Mouse (Mus musculus) kidney, embryonic 15.5 days (tissue): ENCODE results near the gene Prkca. TPM values are rescaled to one million over a fixed set of nuclear protein-coding genes. Genes with fewer than 3 reads are reported as not detected.

Source experiments
- ATAC-seq: fragments of 200-750 bp; cut with Nextera tagmentation; replicated peaks from 2 replicates; pipeline ENCODE4 v1.8.0; 2017; ENCODE audit warnings: moderate TSS enrichment; ENCODE audit not compliant: low FRiP score
- H3K27ac ChIP-seq: fragments of 300-500 bp; sonication (generic); 2 replicates; pipeline ENCODE4 v1.5.1; 2015; ENCODE audit warnings: mild to moderate bottlenecking, inconsistent platforms
- H3K27me3 ChIP-seq: fragments of 300-500 bp; sonication (generic); 2 replicates; pipeline ENCODE4 v1.6.1; 2015; ENCODE audit warnings: inconsistent platforms
- H3K36me3 ChIP-seq: fragments of 300-500 bp; sonication (generic); 2 replicates; pipeline ENCODE4 v1.6.1; 2015; ENCODE audit warnings: inconsistent platforms
- H3K4me1 ChIP-seq: fragments of 300-500 bp; sonication (generic); 2 replicates; pipeline ENCODE4 v1.6.1; 2015; ENCODE audit warnings: inconsistent platforms
- H3K4me2 ChIP-seq: fragments of 300-500 bp; sonication (generic); 2 replicates; pipeline ENCODE4 v1.6.1; 2015; ENCODE audit warnings: moderate library complexity, mild to moderate bottlenecking, inconsistent platforms
- H3K4me3 ChIP-seq: fragments of 300-500 bp; sonication (generic); replicated peaks from 2 replicates; pipeline ENCODE4 v1.5.1; 2015; ENCODE audit warnings: mild to moderate bottlenecking, inconsistent platforms
- H3K9ac ChIP-seq: fragments of 300-500 bp; sonication (generic); 2 replicates; pipeline ENCODE4 v1.6.1; 2015; ENCODE audit warnings: mild to moderate bottlenecking, inconsistent platforms
- H3K9me3 ChIP-seq: fragments of 300-500 bp; sonication (generic); replicated peaks from 2 replicates; pipeline ENCODE4 v1.6.1; 2016; ENCODE audit warnings: inconsistent platforms
- WGBS: fragments of 180-500 bp; shearing (Covaris S2); methylation state at CpG from one replicate; pipeline ENCODE4 v1.1.7; 2015; ENCODE audit warnings: mixed read lengths; 5-methylcytosine and 5-hydroxymethylcytosine counted together
- polyA plus RNA-seq: library from polyadenylated mRNA; unstranded; fragments of >200 nt; fragmentation: Nextera tagmentation; extraction: Ambion mirVana; gene quantifications from 2 replicates; pipeline ENCODE4 v1.2.1, GENCODE M21; 2015

The Prkca gene
- polyA plus RNA-seq, 1 experiment from 2014 or later: 7.4 TPM

DNA sequence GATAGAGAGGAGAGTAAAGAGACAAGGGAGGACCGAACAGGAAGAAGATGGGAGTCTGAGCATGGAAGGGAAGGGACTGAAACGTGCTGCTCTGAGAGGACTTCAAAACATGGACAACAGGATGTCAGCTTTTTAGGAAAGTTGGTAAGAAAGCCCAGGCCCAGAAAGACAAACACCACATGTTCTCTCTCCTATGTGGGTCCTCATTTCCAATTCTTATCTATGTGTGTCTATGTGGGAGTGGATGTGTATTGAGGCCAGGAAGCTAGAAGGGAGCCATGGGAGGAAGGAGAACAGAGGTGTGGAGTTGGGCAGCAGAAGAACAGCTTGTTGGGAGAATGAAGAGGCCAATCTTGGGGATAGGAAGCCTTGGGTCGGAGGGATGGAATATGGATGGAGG is 154.4 kb downstream of the Prkca start:
- H3K4me2 ChIP-seq: no peak overlapping the region
- 0 out of 2 replicates have a peak, but pooled peaks cover 3% of the 10 kb centered on the region for H3K4me1 ChIP-seq
- H3K4me3 ChIP-seq: no peak overlapping the region
- no peaks in the 10 kb centered on the region for H3K27me3 ChIP-seq
- no peaks in the 10 kb centered on the region for H3K9me3 ChIP-seq
- no peak for ATAC-seq
- H3K36me3 ChIP-seq: no peaks in the 10 kb centered on the region
- 79% methylated on average over 3 of the region's 3 CpGs for WGBS
- H3K27ac ChIP-seq: no peak overlapping the region
- H3K9ac ChIP-seq: no peak overlapping the region

DNA sequence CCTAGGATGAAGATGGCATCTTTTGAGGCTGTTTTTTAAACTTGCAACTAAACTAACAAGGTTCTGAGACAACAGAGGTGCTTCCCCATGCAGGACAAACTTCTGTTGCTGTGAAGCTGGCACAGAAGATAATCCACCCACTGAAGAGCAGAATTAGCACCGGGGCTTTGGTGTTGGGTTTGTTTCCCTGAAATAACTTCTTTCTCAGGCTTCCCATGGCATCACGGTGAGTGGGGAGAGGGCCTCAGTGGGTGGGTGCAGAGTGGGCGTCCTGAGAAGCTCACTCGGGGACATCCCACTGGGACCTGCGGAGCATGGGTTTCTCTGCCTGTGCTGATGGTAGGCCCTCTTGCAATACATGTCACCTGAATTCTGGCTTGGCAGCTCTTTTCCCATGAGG is 161.3 kb downstream of the Prkca start:
- no peak overlapping the region for H3K4me3 ChIP-seq
- no peaks in the 10 kb centered on the region for H3K4me1 ChIP-seq
- no peaks in the 10 kb centered on the region for H3K9me3 ChIP-seq
- no peaks in the 10 kb centered on the region for H3K36me3 ChIP-seq
- 88% methylated on average over 5 of the region's 5 CpGs for WGBS
- no peak overlapping the region for H3K4me2 ChIP-seq
- H3K27me3 ChIP-seq: no peaks in the 10 kb centered on the region
- ATAC-seq: no peak
- H3K27ac ChIP-seq: no peak overlapping the region
- no peak overlapping the region for H3K9ac ChIP-seq

- Histone ChIP-seq H3K9ac (no peak overlapping the region), H3K4me2 (no peak overlapping the region), H3K9me3 (no peaks in the 10 kb centered on the region), H3K27me3 (no peaks in the 10 kb centered on the region), H3K4me3 (no peak overlapping the region), H3K36me3 (no peaks in the 10 kb centered on the region), H3K4me1 (no peaks in the 10 kb centered on the region), H3K27ac (no peak overlapping the region)
- WGBS: 86% methylated on average over 10 of the region's 10 CpGs
- ATAC-seq: no peak
Observed at GRCm38 (mm10) chr11:108181012-108181713, 162.6 kb downstream of the Prkca start.

- no peak overlapping the region for H3K9ac ChIP-seq
- 68% methylated on average over 5 of the region's 5 CpGs for WGBS
- no peak overlapping the region for H3K4me3 ChIP-seq
- H3K27me3 ChIP-seq: no peaks in the 10 kb centered on the region
- no peak overlapping the region for H3K4me2 ChIP-seq
- H3K36me3 ChIP-seq: no peaks in the 10 kb centered on the region
- H3K9me3 ChIP-seq: no peaks in the 10 kb centered on the region
- H3K4me1 ChIP-seq: no peaks in the 10 kb centered on the region
- H3K27ac ChIP-seq: no peak overlapping the region
- no peak for ATAC-seq
Observed at GRCm38 (mm10) chr11:108178802-108179201, 164.9 kb downstream of the Prkca start.

DNA sequence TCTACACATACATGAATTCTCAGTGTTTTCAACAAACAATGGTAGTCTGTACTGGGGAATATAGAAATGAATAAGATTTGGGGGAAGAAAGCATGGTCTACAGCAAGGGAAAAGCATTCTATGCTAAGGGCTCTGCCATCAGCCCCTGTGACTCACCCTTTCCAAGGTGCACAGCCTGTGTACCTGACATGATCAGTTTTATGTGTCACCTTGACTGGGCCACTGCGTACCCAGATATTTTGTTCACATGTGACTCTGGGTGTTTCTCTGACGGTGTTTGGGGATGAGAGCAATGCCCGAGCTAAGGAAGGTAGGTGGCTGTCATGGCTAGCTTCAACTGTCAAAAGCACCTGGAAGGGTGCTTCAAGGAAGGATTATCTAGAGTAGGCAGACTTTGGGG is 165.5 kb downstream of the Prkca start:
- no peak overlapping the region for H3K9ac ChIP-seq
- H3K27me3 ChIP-seq: no peaks in the 10 kb centered on the region
- no peak for ATAC-seq
- H3K4me3 ChIP-seq: no peak overlapping the region
- H3K4me2 ChIP-seq: no peak overlapping the region
- no peaks in the 10 kb centered on the region for H3K4me1 ChIP-seq
- H3K27ac ChIP-seq: no peak overlapping the region
- H3K36me3 ChIP-seq: no peaks in the 10 kb centered on the region
- H3K9me3 ChIP-seq: no peaks in the 10 kb centered on the region
- WGBS: 95% methylated on average over 3 of the region's 3 CpGs

DNA sequence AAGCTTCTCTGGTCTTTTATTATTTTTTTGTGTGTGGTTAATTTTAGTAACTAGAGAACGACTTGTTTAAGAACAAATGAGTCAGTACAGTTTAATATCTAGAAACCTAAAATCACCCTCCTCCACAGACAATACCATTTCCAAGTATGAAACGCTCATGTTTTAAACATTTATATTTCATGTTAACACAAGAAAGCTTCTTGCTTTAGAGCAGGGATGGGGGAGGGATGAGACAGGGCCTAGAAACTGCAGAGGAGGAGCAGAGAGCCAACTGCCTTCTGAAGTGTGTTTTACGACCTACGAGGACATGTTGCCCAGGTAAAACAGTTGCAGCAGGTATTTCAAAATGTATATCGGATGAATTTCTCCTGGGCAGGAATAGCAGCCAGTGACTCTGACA is 167.0 kb downstream of the Prkca start:
- H3K36me3 ChIP-seq: no peaks in the 10 kb centered on the region
- no peak overlapping the region for H3K4me3 ChIP-seq
- ATAC-seq: no peak
- no peaks in the 10 kb centered on the region for H3K9me3 ChIP-seq
- H3K4me2 ChIP-seq: no peak overlapping the region
- H3K9ac ChIP-seq: no peak overlapping the region
- WGBS: 79% methylated on average over 5 of the region's 5 CpGs
- H3K4me1 ChIP-seq: no peaks in the 10 kb centered on the region
- H3K27me3 ChIP-seq: no peaks in the 10 kb centered on the region
- H3K27ac ChIP-seq: no peak overlapping the region

DNA sequence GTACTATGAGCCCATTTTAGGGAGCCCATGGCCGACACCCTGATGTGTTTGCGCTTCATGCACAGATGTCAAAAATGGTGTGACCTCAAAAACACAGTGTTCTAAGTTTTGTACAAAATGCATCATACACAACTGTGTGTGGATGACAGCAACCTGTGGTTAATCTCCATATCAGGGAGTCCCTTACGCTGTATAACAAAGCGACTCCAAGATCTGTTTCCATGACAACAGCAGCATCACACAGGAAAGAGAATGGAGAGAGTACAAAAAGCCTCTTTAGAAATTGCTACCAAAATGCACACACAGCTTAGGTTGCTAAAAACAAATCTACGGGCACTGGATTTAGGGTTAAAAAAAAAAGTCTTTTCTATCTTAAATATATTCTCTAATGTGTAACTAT is 171.8 kb downstream of the Prkca start:
- Histone ChIP-seq H3K9me3 (no peaks in the 10 kb centered on the region), H3K9ac (no peak overlapping the region)
- 91% methylated on average over 5 of the region's 5 CpGs for WGBS

DNA sequence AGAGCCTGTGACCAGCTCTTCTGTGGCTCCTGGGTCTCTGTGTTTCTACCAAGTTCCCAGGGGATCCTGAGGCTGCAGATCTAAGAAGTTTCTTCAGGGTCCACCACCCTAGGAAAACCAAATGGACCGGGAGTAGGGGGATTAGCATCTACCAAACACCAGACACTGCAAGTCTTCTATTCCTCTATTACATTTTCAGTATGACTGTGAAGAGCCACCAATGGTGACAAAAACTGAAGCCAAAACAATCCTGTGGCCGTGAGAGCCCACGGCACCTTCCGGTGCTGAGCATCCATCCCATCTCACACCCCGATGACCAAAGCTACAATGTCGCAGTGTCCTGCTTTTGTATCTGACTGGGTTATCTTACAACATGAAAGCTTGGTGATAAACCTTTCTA is 172.5 kb downstream of the Prkca start:
- no peaks in the 10 kb centered on the region for H3K4me1 ChIP-seq

More for the DNA sequence above, 171.8 kb downstream of the Prkca start:
- H3K27ac ChIP-seq: no peak overlapping the region
- H3K27me3 ChIP-seq: no peaks in the 10 kb centered on the region
- ATAC-seq: no peak
- no peak overlapping the region for H3K4me2 ChIP-seq
- no peak overlapping the region for H3K4me3 ChIP-seq
- no peaks in the 10 kb centered on the region for H3K36me3 ChIP-seq
- H3K4me1 ChIP-seq: no peaks in the 10 kb centered on the region

GRCm38 (mm10) chr11:108170107-108170506 is 173.6 kb downstream of the Prkca start:
- ATAC-seq: no peak
- no peak overlapping the region for H3K9ac ChIP-seq
- no peaks in the 10 kb centered on the region for H3K4me1 ChIP-seq
- H3K4me2 ChIP-seq: no peak overlapping the region
- H3K9me3 ChIP-seq: no peaks in the 10 kb centered on the region
- no peak overlapping the region for H3K4me3 ChIP-seq
- no peaks in the 10 kb centered on the region for H3K36me3 ChIP-seq
- no peak overlapping the region for H3K27ac ChIP-seq
- 85% methylated on average over 3 of the region's 3 CpGs for WGBS
- H3K27me3 ChIP-seq: no peaks in the 10 kb centered on the region

More for the DNA sequence above, 172.5 kb downstream of the Prkca start:
- no peak for ATAC-seq
- Histone ChIP-seq H3K27me3 (no peaks in the 10 kb centered on the region), H3K9ac (no peak overlapping the region), H3K9me3 (no peaks in the 10 kb centered on the region), H3K4me3 (no peak overlapping the region), H3K36me3 (no peaks in the 10 kb centered on the region), H3K4me2 (no peak overlapping the region), H3K27ac (no peak overlapping the region)
- WGBS: 90% methylated on average over 6 of the region's 6 CpGs

- no peak for ATAC-seq
- no peak overlapping the region for H3K27ac ChIP-seq
- H3K4me2 ChIP-seq: no peak overlapping the region
- H3K9ac ChIP-seq: no peak overlapping the region
- no peaks in the 10 kb centered on the region for H3K4me1 ChIP-seq
- H3K27me3 ChIP-seq: no peaks in the 10 kb centered on the region
- no peak overlapping the region for H3K4me3 ChIP-seq
- WGBS: 76% methylated on average over 9 of the region's 9 CpGs
- no peaks in the 10 kb centered on the region for H3K36me3 ChIP-seq
- H3K9me3 ChIP-seq: no peaks in the 10 kb centered on the region
Observed at GRCm38 (mm10) chr11:108165725-108166124, 178.0 kb downstream of the Prkca start.

- peaks cover 7% of the 10 kb centered on the region for H3K9me3 ChIP-seq
- no peaks in the 10 kb centered on the region for H3K4me1 ChIP-seq
- H3K27ac ChIP-seq: no peak overlapping the region
- no peak overlapping the region for H3K4me3 ChIP-seq
- H3K9ac ChIP-seq: no peak overlapping the region
- no peak overlapping the region for H3K4me2 ChIP-seq
- H3K36me3 ChIP-seq: no peaks in the 10 kb centered on the region
- WGBS: 91% methylated on average over 1 of the region's 1 CpGs
- no peaks in the 10 kb centered on the region for H3K27me3 ChIP-seq
- ATAC-seq: no peak
Observed at GRCm38 (mm10) chr11:108162639-108163038, 181.1 kb downstream of the Prkca start.

DNA sequence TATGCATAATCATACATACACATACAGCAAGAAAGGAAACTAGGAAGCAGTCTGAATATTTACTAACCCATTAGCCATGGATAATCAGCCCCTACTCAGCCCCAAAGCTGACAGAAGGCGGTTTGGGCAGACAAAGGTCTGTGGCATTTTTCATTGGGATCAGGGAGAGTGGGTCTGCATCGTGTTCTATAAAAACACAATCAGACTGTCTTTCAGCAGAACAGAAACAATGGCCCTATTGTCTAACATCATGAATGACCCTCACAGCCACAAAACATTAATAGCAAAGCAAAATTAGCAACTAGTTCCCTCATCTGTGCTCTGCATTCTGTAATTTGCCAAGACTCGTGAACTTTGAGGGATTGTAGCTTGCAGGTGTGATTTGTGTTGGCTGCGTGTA is 181.6 kb downstream of the Prkca start:
- no peak overlapping the region for H3K4me2 ChIP-seq
- no peak for ATAC-seq
- no peaks in the 10 kb centered on the region for H3K36me3 ChIP-seq
- H3K4me1 ChIP-seq: 0 out of 2 replicates have a peak, but pooled peaks cover 4% of the 10 kb centered on the region
- no peak overlapping the region for H3K27ac ChIP-seq
- H3K9me3 ChIP-seq: peaks cover 7% of the 10 kb centered on the region
- WGBS: 63% methylated on average over 4 of the region's 4 CpGs
- no peaks in the 10 kb centered on the region for H3K27me3 ChIP-seq
- no peak overlapping the region for H3K4me3 ChIP-seq
- H3K9ac ChIP-seq: no peak overlapping the region

- Histone ChIP-seq H3K27ac (no peak overlapping the region), H3K36me3 (no peaks in the 10 kb centered on the region), H3K4me1 (peaks cover 12% of the 10 kb centered on the region), H3K9ac (no peak overlapping the region), H3K4me3 (no peak overlapping the region), H3K4me2 (no peak overlapping the region), H3K9me3 (peaks cover 7% of the 10 kb centered on the region), H3K27me3 (no peaks in the 10 kb centered on the region)
- WGBS: 66% methylated on average over 7 of the region's 7 CpGs
- ATAC-seq: no peak
Observed at GRCm38 (mm10) chr11:108160056-108160455, 183.7 kb downstream of the Prkca start.
